Mouse (Mus musculus) CH12.LX (cell line): ENCODE results near the gene Plekha5. TPM values are rescaled to one million over a fixed set of nuclear protein-coding genes. Genes with fewer than 3 reads are reported as not detected.

Experiments
- DNase-seq: peaks from one replicate; pipeline ENCODE4 v3.0.0-alpha.2; 2013; ENCODE audit errors: extremely low read depth
- H3K27ac ChIP-seq: 2 replicates; pipeline ENCODE4 v1.5.1; 2012; ENCODE audit warnings: low read depth, mild to moderate bottlenecking, control low read depth, moderate library complexity; ENCODE audit not compliant: insufficient read depth
- H3K27me3 ChIP-seq: replicated peaks from 2 replicates; pipeline ENCODE3; 2012; ENCODE audit warnings: inconsistent platforms
- H3K36me3 ChIP-seq, 2 experiments: replicated peaks in 1 of 2; 2 replicates each; pipeline versions ENCODE3 to v1.6.1; 2012; ENCODE audit warnings: inconsistent platforms in 1 of 2, low read length in 1 of 2, mild to moderate bottlenecking in 1 of 2, mixed read lengths in 1 of 2, moderate library complexity in 1 of 2; ENCODE audit not compliant: control insufficient read depth in 1 of 2, insufficient read depth in 1 of 2
- H3K4me1 ChIP-seq, 2 experiments: 2 replicates each; pipeline ENCODE4 v1.6.1; 2012; ENCODE audit warnings: inconsistent platforms in 1 of 2, moderate library complexity in 1 of 2; ENCODE audit not compliant: insufficient read depth in 2 of 2, control insufficient read depth in 1 of 2
- H3K4me2 ChIP-seq: 2 replicates; pipeline ENCODE4 v1.6.1; 2012; ENCODE audit warnings: low read depth, mild to moderate bottlenecking, control low read depth; ENCODE audit not compliant: poor library complexity, insufficient read depth, severe bottlenecking
- H3K4me3 ChIP-seq, 3 experiments: fragments of 150-350 bp in 1 of 3; sonication (generic) in 1 of 3; replicated peaks in 1 of 3; 2 replicates each; pipeline versions ENCODE3 to v1.5.1; 2011 to 2012; ENCODE audit warnings: low read depth in 2 of 3, low read length in 2 of 3, mild to moderate bottlenecking in 2 of 3, moderate library complexity in 2 of 3, control low read depth in 1 of 3, improper control_type of control experiment in 1 of 3, inconsistent platforms in 1 of 3, mixed read lengths in 1 of 3; ENCODE audit not compliant: poor library complexity in 1 of 3
- H3K79me2 ChIP-seq: replicated peaks from 2 replicates; pipeline ENCODE4 v1.6.1; 2012; ENCODE audit warnings: mild to moderate bottlenecking, moderate library complexity; ENCODE audit not compliant: control insufficient read depth, poor library complexity, insufficient read depth, severe bottlenecking; ENCODE audit errors: extremely low read depth
- H3K9ac ChIP-seq: 2 replicates; pipeline ENCODE4 v1.6.1; 2012; ENCODE audit warnings: low read depth, mild to moderate bottlenecking, control low read depth, moderate library complexity; ENCODE audit not compliant: insufficient read depth
- H3K9me3 ChIP-seq: replicated peaks from 2 replicates; pipeline ENCODE3; 2012; ENCODE audit warnings: low read length, inconsistent platforms, mixed read lengths
- BHLHE40 ChIP-seq: IDR thresholded peaks from 2 replicates; pipeline ENCODE4 v1.6.1; 2011; ENCODE audit warnings: mild to moderate bottlenecking, low read depth, low read length, improper control_type of control experiment
- CTCF ChIP-seq, 2 experiments: IDR thresholded peaks in 1 of 2; conservative IDR thresholded peaks in 1 of 2; 2 replicates each; pipeline ENCODE4 v1.5.1; 2011 to 2012; ENCODE audit warnings: low read depth in 2 of 2, low read length in 2 of 2, improper control_type of control experiment in 1 of 2, inconsistent platforms in 1 of 2, mild to moderate bottlenecking in 1 of 2, moderate library complexity in 1 of 2
- EP300 ChIP-seq: IDR thresholded peaks from 2 replicates; pipeline ENCODE4 v1.6.1; 2011; ENCODE audit warnings: low read length, improper control_type of control experiment
- ETS1 ChIP-seq: conservative IDR thresholded peaks from 2 replicates; pipeline ENCODE4 v1.6.1; 2012; ENCODE audit warnings: low read depth, mild to moderate bottlenecking, inconsistent platforms, low read length, improper control_type of control experiment, moderate library complexity
- KAT2A ChIP-seq: IDR thresholded peaks from 2 replicates; pipeline ENCODE4 v1.6.1; 2012; ENCODE audit warnings: low read length, improper control_type of control experiment, inconsistent platforms; ENCODE audit not compliant: insufficient replicate concordance
- POLR2A ChIP-seq: IDR thresholded peaks from 2 replicates; pipeline ENCODE4 v1.6.1; 2011; ENCODE audit warnings: low read depth, mild to moderate bottlenecking, improper control_type of control experiment, low read length
- POLR2AphosphoS2 ChIP-seq: IDR thresholded peaks from 2 replicates; pipeline ENCODE4 v1.6.1; 2011; ENCODE audit warnings: low read depth, low read length, improper control_type of control experiment
- RAD21 ChIP-seq: IDR thresholded peaks from 2 replicates; pipeline ENCODE4 v1.6.1; 2011; ENCODE audit warnings: low read depth, mild to moderate bottlenecking, low read length, improper control_type of control experiment, moderate library complexity
- TCF12 ChIP-seq: IDR thresholded peaks from 2 replicates; pipeline ENCODE4 v1.6.1; 2014; ENCODE audit warnings: low read depth, mild to moderate bottlenecking, inconsistent platforms, low read length, improper control_type of control experiment
- ZKSCAN1 ChIP-seq: IDR thresholded peaks from 2 replicates; pipeline ENCODE4 v1.6.1; 2012; ENCODE audit warnings: low read depth, inconsistent platforms, low read length, improper control_type of control experiment, borderline replicate concordance
- dilution Hi-C: fragments of 300-500 bp; cut with MboI; formaldehyde crosslinking; loops from 2 replicates; pipeline ENCODE4 v1.14.3; 2020; ENCODE audit warnings: low sequenced_read_pairs; ENCODE audit not compliant: extremely low pct_unique_long_range_greater_than_20kb, extremely low pct_ligation_motif_present
- in situ Hi-C: fragments of 300-500 bp; cut with MboI; formaldehyde crosslinking; loops from 3 replicates; pipeline ENCODE4 v1.14.3; 2019; ENCODE audit warnings: low sequenced_read_pairs, low pct_ligation_motif_present, low pct_unique_long_range_greater_than_20kb, mixed read lengths
- polyA plus RNA-seq: library from polyadenylated mRNA; unstranded; fragments of >175 nt; gene quantifications from 2 replicates; pipeline ENCODE4 v1.2.1, GENCODE M21; 2012; ENCODE audit warnings: low read depth; ENCODE audit not compliant: insufficient read length
- total RNA-seq, 2 experiments: library from RNA; depleted of rRNA; stranded (reverse); fragments of 300-350 nt in 1 of 2; fragments of >200 nt in 1 of 2; gene quantifications; 2 replicates each; pipeline ENCODE4 v1.2.3; 2012 to 2014

Plekha5 gene
- total and polyA plus RNA-seq, 3 experiments = 0.12 to 0.38 (median 0.27) TPM

GRCm38 (mm10) chr6:140642010-140642409, 218.2 kb downstream of the Plekha5 start:
- H3K27me3 ChIP-seq = no peaks in the 10 kb centered on the region
- H3K4me1 ChIP-seq = no peaks in the 10 kb centered on the region
- H3K4me3 ChIP-seq = no peak overlapping the region
- no peak for TF ChIP-seq KAT2A
- TF ChIP-seq EP300 = no peak
- dilution Hi-C loops = no loop called here
- H3K36me3 ChIP-seq = peaks cover 67 to 86% of the 10 kb centered on the region in 2 experiments
- H3K4me2 ChIP-seq = no peak overlapping the region
- DNase-seq = no peak
- H3K27ac ChIP-seq = no peak overlapping the region
- peaks cover 67% of the 10 kb centered on the region for H3K79me2 ChIP-seq
- no peaks in the 10 kb centered on the region for H3K9me3 ChIP-seq
- in situ Hi-C loops = no loop called here
- H3K9ac ChIP-seq = no peak overlapping the region

- H3K4me3 ChIP-seq = no peak overlapping the region
- peaks cover 66 to 86% of the 10 kb centered on the region in 2 experiments for H3K36me3 ChIP-seq
- no peak overlapping the region for H3K27ac ChIP-seq
- DNase-seq = no peak
- TF ChIP-seq POLR2AphosphoS2 = no peak
- TF ChIP-seq BHLHE40 = no peak
- no peak for TF ChIP-seq CTCF (conservative IDR thresholded peaks at IDR 0.05 in 1 of 2, IDR thresholded peaks at IDR 0.05 in 1 of 2; ENCODE audit: low read depth in 2 of 2, low read length in 2 of 2)
- TF ChIP-seq ZKSCAN1 = no peak
- no peak for TF ChIP-seq KAT2A
- no peak for TF ChIP-seq TCF12
- no peak for TF ChIP-seq ETS1
- TF ChIP-seq, all 38 proteins: peak for 0
- Histone ChIP-seq H3K79me2 (peaks cover 61% of the 10 kb centered on the region), H3K27me3 (no peaks in the 10 kb centered on the region), H3K9ac (no peak overlapping the region), H3K4me2 (no peak overlapping the region), H3K9me3 (no peaks in the 10 kb centered on the region), H3K4me1 (no peaks in the 10 kb centered on the region)
- dilution Hi-C loops (no loop called here), in situ Hi-C loops (no loop called here)
Observed at GRCm38 (mm10) chr6:140642655-140643054, 218.8 kb downstream of the Plekha5 start.

DNA sequence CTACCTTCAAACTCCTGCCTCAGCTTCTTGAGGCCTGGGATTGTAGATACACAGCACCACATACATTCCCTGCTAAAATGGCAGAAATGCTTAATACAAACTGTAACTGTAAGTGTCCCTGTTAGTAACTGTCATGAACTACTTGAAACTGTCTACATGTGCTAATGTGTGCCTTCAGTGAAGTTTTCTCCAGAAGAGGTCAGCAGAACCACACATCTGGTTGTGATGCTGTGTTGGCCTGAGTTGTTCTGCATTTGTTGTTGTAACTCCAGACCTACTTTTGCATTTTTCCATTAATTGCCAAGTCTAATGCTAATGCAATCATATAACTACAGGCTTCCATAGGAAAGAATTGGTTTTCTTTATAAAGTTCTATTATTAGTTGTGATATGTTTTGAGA, 222.1 kb downstream of the Plekha5 start:
- Histone ChIP-seq H3K4me3 (no peak overlapping the region), H3K9ac (no peak overlapping the region), H3K27me3 (no peaks in the 10 kb centered on the region), H3K79me2 (peaks cover 46% of the 10 kb centered on the region), H3K36me3 (peaks cover 65 to 86% of the 10 kb centered on the region in 2 experiments), H3K9me3 (no peaks in the 10 kb centered on the region), H3K4me2 (no peak overlapping the region), H3K27ac (peak overlapping the region; percentile 14; the same call in 1 of the 2 replicates), H3K4me1 (no peaks in the 10 kb centered on the region)
- DNase-seq = no peak
- dilution Hi-C loops = no loop called here
- in situ Hi-C loops = no loop called here
- peak; percentile 3 for TF ChIP-seq RAD21
- peak in 1 of 2 experiments; percentile 40; a peak in 2 of 4 replicates for TF ChIP-seq CTCF (conservative IDR thresholded peaks at IDR 0.05 in 1 of 2, IDR thresholded peaks at IDR 0.05 in 1 of 2; ENCODE audit: low read depth in 2 of 2, low read length in 2 of 2)
- TF ChIP-seq POLR2A = no peak
- TF ChIP-seq BHLHE40 = no peak

Other genes with a start within 250 kb of the Plekha5 start
- 59.9 and 76.8 TPM in 2 replicates for gene Aebp2, start 198.6 kb downstream of the Plekha5 start, total RNA-seq (2012; rRNA removed)
- gene Aebp2, start 198.6 kb downstream of the Plekha5 start, total RNA-seq (2014; rRNA removed) = 54.4 and 62.1 TPM in 2 replicates
- 63.3 and 70.8 TPM in 2 replicates for gene Aebp2, start 198.6 kb downstream of the Plekha5 start, polyA plus RNA-seq